Mouse (Mus musculus) neural tube, embryonic 13.5 days (tissue): ENCODE data around the gene 4933428G20Rik. TPM values are rescaled to one million over a fixed set of nuclear protein-coding genes. Genes with fewer than 3 reads are reported as not detected.

Experiments
- ATAC-seq: fragments of 200-750 bp; cut with Nextera tagmentation; 2 replicates; pipeline ENCODE4 v1.8.0; 2017; ENCODE audit warnings: low read depth, mild to moderate bottlenecking, moderate TSS enrichment, moderate library complexity
- H3K27ac ChIP-seq: fragments of 300-500 bp; sonication (generic); replicated peaks from 2 replicates; pipeline ENCODE4 v1.5.1; 2015; ENCODE audit warnings: moderate library complexity, mild to moderate bottlenecking, inconsistent platforms
- H3K27me3 ChIP-seq: fragments of 300-500 bp; sonication (generic); 2 replicates; pipeline ENCODE4 v1.6.1; 2015; ENCODE audit warnings: mild to moderate bottlenecking, inconsistent platforms
- H3K36me3 ChIP-seq: fragments of 300-500 bp; sonication (generic); 2 replicates; pipeline ENCODE4 v1.6.1; 2015; ENCODE audit warnings: mild to moderate bottlenecking, inconsistent platforms
- H3K4me1 ChIP-seq: fragments of 300-500 bp; sonication (generic); replicated peaks from 2 replicates; pipeline ENCODE4 v1.6.1; 2015; ENCODE audit warnings: inconsistent platforms
- H3K4me2 ChIP-seq: fragments of 300-500 bp; sonication (generic); 2 replicates; pipeline ENCODE4 v1.6.1; 2015; ENCODE audit warnings: inconsistent platforms, mild to moderate bottlenecking, moderate library complexity
- H3K4me3 ChIP-seq: fragments of 300-500 bp; sonication (generic); 2 replicates; pipeline ENCODE4 v1.5.1; 2015; ENCODE audit warnings: mild to moderate bottlenecking, inconsistent platforms
- H3K9ac ChIP-seq: fragments of 300-500 bp; sonication (generic); 2 replicates; pipeline ENCODE4 v1.6.1; 2015; ENCODE audit warnings: moderate library complexity, mild to moderate bottlenecking, inconsistent platforms
- H3K9me3 ChIP-seq: fragments of 300-500 bp; sonication (generic); 2 replicates; pipeline ENCODE4 v1.6.1; 2016; ENCODE audit warnings: inconsistent platforms
- WGBS: fragments of 180-500 bp; shearing (Covaris S2); methylation state at CpG from one replicate; pipeline ENCODE4 v1.1.7; 2015; 5-methylcytosine and 5-hydroxymethylcytosine counted together
- polyA plus RNA-seq: library from polyadenylated mRNA; unstranded; fragments of >200 nt; fragmentation: Nextera tagmentation; extraction: Ambion mirVana; gene quantifications from 2 replicates; pipeline ENCODE4 v1.2.1, GENCODE M21; 2015

Gene 4933428G20Rik
- polyA plus RNA-seq, 1 experiment from 2014 or later, result 0.81 TPM

GRCm38 (mm10) chr11:97492836-97493235 is 7.3 kb downstream of the 4933428G20Rik start:
- Histone ChIP-seq H3K27ac (no peak overlapping the region), H3K27me3 (peaks cover 18% of the 10 kb centered on the region), H3K4me1 (peaks cover 6% of the 10 kb centered on the region), H3K9me3 (no peaks in the 10 kb centered on the region), H3K4me3 (no peak overlapping the region), H3K4me2 (no peak overlapping the region), H3K36me3 (peaks cover 66% of the 10 kb centered on the region), H3K9ac (no peak overlapping the region)
- 76% methylated on average over 3 of the region's 3 CpGs for WGBS
- no peak for ATAC-seq

GRCm38 (mm10) chr11:97491640-97492039 is 8.5 kb downstream of the 4933428G20Rik start:
- H3K9me3 ChIP-seq, result no peaks in the 10 kb centered on the region
- H3K4me2 ChIP-seq, result no peak overlapping the region
- H3K36me3 ChIP-seq, result peaks cover 59% of the 10 kb centered on the region
- peaks cover 6% of the 10 kb centered on the region; the same call in 1 of the 2 replicates for H3K27me3 ChIP-seq
- WGBS, result 74% methylated on average over 10 of the region's 10 CpGs
- peaks cover 6% of the 10 kb centered on the region for H3K4me1 ChIP-seq
- H3K4me3 ChIP-seq, result no peak overlapping the region
- no peak overlapping the region for H3K9ac ChIP-seq
- no peak overlapping the region for H3K27ac ChIP-seq
- ATAC-seq, result 0 out of 2 replicates have a peak, but pooled peaks have one; percentile 21

GRCm38 (mm10) chr11:97489589-97490324 is 10.4 kb downstream of the 4933428G20Rik start:
- Histone ChIP-seq H3K4me1 (peaks cover 6% of the 10 kb centered on the region), H3K9ac (no peak overlapping the region), H3K27ac (no peak overlapping the region), H3K4me2 (no peak overlapping the region), H3K27me3 (peaks cover 3% of the 10 kb centered on the region; the same call in 1 of the 2 replicates), H3K36me3 (peaks cover 65% of the 10 kb centered on the region), H3K9me3 (no peaks in the 10 kb centered on the region), H3K4me3 (no peak overlapping the region)
- ATAC-seq, result peak; percentile 83
- 15% methylated on average over 16 of the region's 16 CpGs for WGBS

GRCm38 (mm10) chr11:97487656-97488055 is 12.5 kb downstream of the 4933428G20Rik start:
- peaks cover 3% of the 10 kb centered on the region; the same call in 1 of the 2 replicates for H3K27me3 ChIP-seq
- peaks cover 6% of the 10 kb centered on the region for H3K4me1 ChIP-seq
- no peaks in the 10 kb centered on the region for H3K9me3 ChIP-seq
- no peak overlapping the region for H3K4me3 ChIP-seq
- no peak overlapping the region for H3K9ac ChIP-seq
- WGBS, result 69% methylated on average over 3 of the region's 3 CpGs
- H3K36me3 ChIP-seq, result peaks cover 60% of the 10 kb centered on the region
- ATAC-seq, result no peak
- H3K4me2 ChIP-seq, result no peak overlapping the region
- H3K27ac ChIP-seq, result no peak overlapping the region

GRCm38 (mm10) chr11:97485661-97486060 is 14.5 kb downstream of the 4933428G20Rik start:
- no peak overlapping the region for H3K4me2 ChIP-seq

GRCm38 (mm10) chr11:97479824-97480223 is 20.3 kb downstream of the 4933428G20Rik start:
- ATAC-seq, result no peak
- Histone ChIP-seq H3K4me3 (no peak overlapping the region), H3K27me3 (no peaks in the 10 kb centered on the region), H3K36me3 (peaks cover 80% of the 10 kb centered on the region), H3K4me1 (no peaks in the 10 kb centered on the region; the same call in 1 of the 2 replicates), H3K27ac (no peak overlapping the region), H3K9ac (no peak overlapping the region), H3K9me3 (no peaks in the 10 kb centered on the region), H3K4me2 (no peak overlapping the region)
- 79% methylated on average over 8 of the region's 8 CpGs for WGBS

More at GRCm38 (mm10) chr11:97485661-97486060, 14.5 kb downstream of the 4933428G20Rik start:
- Histone ChIP-seq H3K9me3 (no peaks in the 10 kb centered on the region), H3K27me3 (peaks cover 3% of the 10 kb centered on the region; the same call in 1 of the 2 replicates), H3K36me3 (peaks cover 56% of the 10 kb centered on the region), H3K4me1 (peaks cover 6% of the 10 kb centered on the region), H3K4me3 (no peak overlapping the region), H3K9ac (no peak overlapping the region), H3K27ac (no peak overlapping the region)
- ATAC-seq, result no peak
- WGBS, result 82% methylated on average over 8 of the region's 8 CpGs

- no peaks in the 10 kb centered on the region; the same call in 1 of the 2 replicates for H3K4me1 ChIP-seq
- WGBS, result 90% methylated on average over 10 of the region's 10 CpGs
- H3K9ac ChIP-seq, result no peak overlapping the region
- H3K27ac ChIP-seq, result no peak overlapping the region
- no peak overlapping the region for H3K4me3 ChIP-seq
- no peak for ATAC-seq
- H3K27me3 ChIP-seq, result no peaks in the 10 kb centered on the region
- H3K36me3 ChIP-seq, result peaks cover 78% of the 10 kb centered on the region
- H3K9me3 ChIP-seq, result no peaks in the 10 kb centered on the region
- no peak overlapping the region for H3K4me2 ChIP-seq
Observed at GRCm38 (mm10) chr11:97479085-97479484, 21.1 kb downstream of the 4933428G20Rik start.

GRCm38 (mm10) chr11:97478345-97478744 is 21.8 kb downstream of the 4933428G20Rik start:
- Histone ChIP-seq H3K27ac (no peak overlapping the region), H3K36me3 (peaks cover 84% of the 10 kb centered on the region), H3K4me3 (no peak overlapping the region), H3K9me3 (no peaks in the 10 kb centered on the region), H3K4me2 (no peak overlapping the region), H3K27me3 (no peaks in the 10 kb centered on the region), H3K9ac (no peak overlapping the region), H3K4me1 (no peaks in the 10 kb centered on the region; the same call in 1 of the 2 replicates)
- WGBS, result 89% methylated on average over 6 of the region's 6 CpGs
- ATAC-seq, result no peak

- no peak overlapping the region for H3K4me2 ChIP-seq
- no peaks in the 10 kb centered on the region for H3K27me3 ChIP-seq
- 74% methylated on average over 7 of the region's 7 CpGs for whole genome bisulfite sequencing
- ATAC-seq, result no peak
- H3K36me3 ChIP-seq, result peaks cover 84% of the 10 kb centered on the region
- no peaks in the 10 kb centered on the region; the same call in 1 of the 2 replicates for H3K4me1 ChIP-seq
- no peak overlapping the region for H3K9ac ChIP-seq
- H3K9me3 ChIP-seq, result no peaks in the 10 kb centered on the region
- no peak overlapping the region for H3K4me3 ChIP-seq
- no peak overlapping the region for H3K27ac ChIP-seq
Observed at GRCm38 (mm10) chr11:97477431-97477830, 22.7 kb downstream of the 4933428G20Rik start.

- no peak overlapping the region for H3K4me2 ChIP-seq
- 64% methylated on average over 8 of the region's 8 CpGs for WGBS
- H3K9ac ChIP-seq, result peak overlapping the region; percentile 18; the same call in 1 of the 2 replicates
- peak; percentile 66; the same call in 1 of the 2 replicates for ATAC-seq
- H3K27ac ChIP-seq, result no peak overlapping the region
- no peaks in the 10 kb centered on the region for H3K4me1 ChIP-seq
- peaks cover 85% of the 10 kb centered on the region for H3K36me3 ChIP-seq
- no peaks in the 10 kb centered on the region for H3K27me3 ChIP-seq
- no peaks in the 10 kb centered on the region for H3K9me3 ChIP-seq
- H3K4me3 ChIP-seq, result no peak overlapping the region
Observed at GRCm38 (mm10) chr11:97476334-97477095, 23.6 kb downstream of the 4933428G20Rik start.

GRCm38 (mm10) chr11:97471276-97471675 is 28.9 kb downstream of the 4933428G20Rik start:
- H3K36me3 ChIP-seq, result peaks cover 78% of the 10 kb centered on the region
- no peak overlapping the region for H3K27ac ChIP-seq
- H3K4me2 ChIP-seq, result no peak overlapping the region
- no peak for ATAC-seq
- H3K4me1 ChIP-seq, result no peaks in the 10 kb centered on the region
- no peaks in the 10 kb centered on the region for H3K27me3 ChIP-seq
- H3K9me3 ChIP-seq, result no peaks in the 10 kb centered on the region
- no peak overlapping the region for H3K9ac ChIP-seq
- no peak overlapping the region for H3K4me3 ChIP-seq
- 80% methylated on average over 6 of the region's 6 CpGs for WGBS

GRCm38 (mm10) chr11:97469828-97470227 is 30.3 kb downstream of the 4933428G20Rik start:
- Histone ChIP-seq H3K27ac (no peak overlapping the region), H3K27me3 (no peaks in the 10 kb centered on the region), H3K4me2 (no peak overlapping the region), H3K4me1 (no peaks in the 10 kb centered on the region), H3K9me3 (no peaks in the 10 kb centered on the region), H3K4me3 (no peak overlapping the region), H3K36me3 (peaks cover 79% of the 10 kb centered on the region), H3K9ac (no peak overlapping the region)
- 88% methylated on average over 7 of the region's 7 CpGs for WGBS
- ATAC-seq, result no peak
